Mouse (Mus musculus): ENCODE data around the gene Plekhg1. TPM values are rescaled to one million over a fixed set of nuclear protein-coding genes. Genes with fewer than 3 reads are reported as not detected.
A peak's percentile ranks its signal among the peaks of the same experiment; 100 is the strongest.

The Plekhg1 gene
- polyA plus RNA-seq, 1 experiment from 2014 or later, result 16.2 TPM

DNA sequence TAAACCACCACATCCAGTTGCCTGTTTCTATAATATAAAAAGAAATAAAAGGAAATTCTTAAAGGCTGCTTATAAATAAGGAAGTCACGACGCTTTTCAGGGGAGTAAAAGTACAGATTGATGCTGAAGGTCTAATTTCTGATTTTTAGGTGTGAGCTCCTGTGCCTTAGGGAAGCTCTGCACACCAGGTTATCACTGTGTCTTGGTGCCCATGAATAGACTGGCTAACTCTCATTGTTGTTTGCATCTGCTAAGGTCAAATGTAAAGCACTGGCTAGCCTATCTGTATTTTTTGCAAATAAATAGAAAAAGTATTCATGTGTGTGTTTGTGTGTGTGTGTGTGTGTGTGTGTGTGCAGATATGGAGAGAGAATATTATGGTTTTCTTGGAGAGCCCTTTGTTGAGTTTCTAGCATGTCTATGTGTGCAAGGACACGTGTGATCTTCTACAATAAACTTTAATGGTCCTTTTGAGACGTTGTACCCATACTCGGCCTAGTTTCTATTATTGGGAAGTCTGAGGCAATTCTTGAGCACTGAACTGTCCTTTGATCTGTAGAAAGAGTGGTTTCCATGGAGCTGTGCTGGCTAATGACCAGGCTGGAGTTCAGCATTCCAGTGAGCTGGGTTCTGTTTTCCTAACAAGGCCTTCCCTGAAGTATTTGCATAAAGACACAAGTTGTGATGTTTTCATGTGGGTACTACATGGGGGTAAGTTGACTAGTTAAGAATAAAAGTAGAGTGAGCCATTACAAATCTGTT, 79.0 kb downstream of the Plekhg1 start:
- Histone ChIP-seq H3K27ac (replicated peaks; ENCODE audit: low read depth, low read length) (no peak overlapping the region), H3K4me1 (ENCODE audit: control insufficient read depth, insufficient read depth, low read length) (no peaks in the 10 kb centered on the region), H3K36me3 (replicated peaks; ENCODE audit: control insufficient read depth, insufficient read depth, low read depth, low read length) (no peaks in the 10 kb centered on the region), H3K9me3 (replicated peaks; ENCODE audit: control insufficient read depth, low read length) (no peaks in the 10 kb centered on the region), H3K27me3 (ENCODE audit: control insufficient read depth, insufficient read depth, low read length) (no peaks in the 10 kb centered on the region), H3K4me2 (ENCODE audit: low read depth, low read length) (no peak overlapping the region), H3K9ac (replicated peaks; ENCODE audit: low read length) (no peak overlapping the region), H3K4me3 (ENCODE audit: low read depth, low read length) (no peak overlapping the region)
- DNase-seq (ENCODE audit: low spot score) (no peak), ATAC-seq (replicated peaks; ENCODE audit: insufficient number of reproducible peaks, low FRiP score, low TSS enrichment, low read depth) (no peak)
- WGBS, result 71% methylated on average over 5 of the region's 5 CpGs

DNA sequence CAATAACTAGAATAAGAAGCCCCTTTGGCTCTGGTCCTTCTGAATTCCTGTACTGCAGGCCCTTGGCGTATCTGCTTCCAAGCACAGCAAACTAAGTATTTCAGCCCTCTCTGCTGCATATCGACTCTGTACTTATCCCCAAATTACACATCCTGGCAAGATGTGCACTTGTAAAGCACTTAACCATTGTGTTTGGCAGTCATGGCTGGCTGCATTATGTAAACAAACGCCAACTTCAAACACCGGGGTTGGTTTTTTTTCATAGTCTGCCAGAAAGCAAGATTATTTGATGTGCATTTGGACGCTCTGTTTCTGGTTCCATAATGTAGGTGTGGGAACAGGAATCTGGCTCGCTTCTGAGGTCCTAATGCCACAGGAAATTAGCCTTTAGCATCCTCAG, 83.7 kb downstream of the Plekhg1 start:
- WGBS, result 70% methylated on average over 6 of the region's 6 CpGs

DNA sequence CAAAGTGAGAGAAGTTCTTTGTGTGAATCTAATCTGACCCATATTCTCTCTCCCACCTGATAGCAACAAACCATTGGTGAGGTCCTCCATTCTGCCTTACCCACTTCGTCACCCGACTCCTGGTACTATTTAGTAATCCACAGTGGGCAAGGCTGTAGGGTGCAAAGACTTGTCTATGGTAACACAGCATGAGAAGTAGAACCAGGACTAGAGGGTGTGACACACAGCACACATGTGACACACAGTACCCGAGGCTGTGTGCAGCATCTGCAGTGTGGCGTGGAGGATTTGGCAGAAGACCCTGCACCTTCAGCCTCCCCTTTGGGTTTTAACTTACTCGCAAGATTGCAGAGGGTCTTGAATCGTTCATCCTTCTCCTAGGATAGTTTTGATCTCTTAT, 85.9 kb downstream of the Plekhg1 start:
- Histone ChIP-seq H3K4me2 (ENCODE audit: low read depth, low read length) (no peak overlapping the region), H3K27ac (replicated peaks; ENCODE audit: low read depth, low read length) (no peak overlapping the region), H3K9ac (replicated peaks; ENCODE audit: low read length) (no peak overlapping the region), H3K4me3 (ENCODE audit: low read depth, low read length) (no peak overlapping the region), H3K27me3 (ENCODE audit: control insufficient read depth, insufficient read depth, low read length) (no peaks in the 10 kb centered on the region), H3K36me3 (replicated peaks; ENCODE audit: control insufficient read depth, insufficient read depth, low read depth, low read length) (no peaks in the 10 kb centered on the region), H3K4me1 (ENCODE audit: control insufficient read depth, insufficient read depth, low read length) (no peaks in the 10 kb centered on the region), H3K9me3 (replicated peaks; ENCODE audit: control insufficient read depth, low read length) (no peaks in the 10 kb centered on the region)
- ATAC-seq (replicated peaks; ENCODE audit: insufficient number of reproducible peaks, low FRiP score, low TSS enrichment, low read depth) (no peak), DNase-seq (ENCODE audit: low spot score) (no peak)
- WGBS, result 92% methylated on average over 6 of the region's 6 CpGs

More for the DNA sequence above, 83.7 kb downstream of the Plekhg1 start:
- Histone ChIP-seq H3K9me3 (replicated peaks; ENCODE audit: control insufficient read depth, low read length) (no peaks in the 10 kb centered on the region), H3K4me1 (ENCODE audit: control insufficient read depth, insufficient read depth, low read length) (no peaks in the 10 kb centered on the region), H3K27ac (replicated peaks; ENCODE audit: low read depth, low read length) (no peak overlapping the region), H3K4me2 (ENCODE audit: low read depth, low read length) (no peak overlapping the region), H3K36me3 (replicated peaks; ENCODE audit: control insufficient read depth, insufficient read depth, low read depth, low read length) (no peaks in the 10 kb centered on the region), H3K27me3 (ENCODE audit: control insufficient read depth, insufficient read depth, low read length) (no peaks in the 10 kb centered on the region), H3K9ac (replicated peaks; ENCODE audit: low read length) (no peak overlapping the region), H3K4me3 (ENCODE audit: low read depth, low read length) (no peak overlapping the region)
- DNase-seq (ENCODE audit: low spot score) (no peak), ATAC-seq (replicated peaks; ENCODE audit: insufficient number of reproducible peaks, low FRiP score, low TSS enrichment, low read depth) (no peak)

DNA sequence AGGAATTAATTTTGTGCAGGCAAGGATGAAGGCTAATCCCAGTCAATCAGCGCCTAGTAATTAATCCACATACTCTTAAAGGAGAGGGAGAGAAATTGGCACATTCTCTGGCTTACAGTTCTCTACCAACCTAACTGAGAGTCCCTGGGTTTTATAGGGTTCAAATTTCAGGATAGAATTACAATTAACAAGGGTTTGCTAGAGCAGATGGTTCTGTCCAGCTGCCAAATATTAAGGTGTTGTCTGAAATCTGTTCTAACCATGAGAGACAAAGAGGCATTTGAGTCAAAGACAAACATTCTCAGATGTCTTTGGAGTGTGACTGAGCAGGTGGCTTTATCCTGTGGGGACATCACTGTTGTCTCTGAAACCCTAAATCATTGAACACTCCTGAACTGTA, 87.2 kb downstream of the Plekhg1 start:
- ATAC-seq (replicated peaks; ENCODE audit: insufficient number of reproducible peaks, low FRiP score, low TSS enrichment, low read depth), result no peak
- H3K36me3 ChIP-seq (replicated peaks; ENCODE audit: control insufficient read depth, insufficient read depth, low read depth, low read length), result no peaks in the 10 kb centered on the region
- no peaks in the 10 kb centered on the region for H3K9me3 ChIP-seq (replicated peaks; ENCODE audit: control insufficient read depth, low read length)
- no peak overlapping the region for H3K27ac ChIP-seq (replicated peaks; ENCODE audit: low read depth, low read length)
- H3K27me3 ChIP-seq (ENCODE audit: control insufficient read depth, insufficient read depth, low read length), result no peaks in the 10 kb centered on the region
- DNase-seq (ENCODE audit: low spot score), result peak; percentile 55
- no peak overlapping the region for H3K4me3 ChIP-seq (ENCODE audit: low read depth, low read length)
- no peaks in the 10 kb centered on the region for H3K4me1 ChIP-seq (ENCODE audit: control insufficient read depth, insufficient read depth, low read length)
- no peak overlapping the region for H3K9ac ChIP-seq (replicated peaks; ENCODE audit: low read length)
- no peak overlapping the region for H3K4me2 ChIP-seq (ENCODE audit: low read depth, low read length)
- WGBS, result 47% methylated on average over 1 of the region's 1 CpGs

DNA sequence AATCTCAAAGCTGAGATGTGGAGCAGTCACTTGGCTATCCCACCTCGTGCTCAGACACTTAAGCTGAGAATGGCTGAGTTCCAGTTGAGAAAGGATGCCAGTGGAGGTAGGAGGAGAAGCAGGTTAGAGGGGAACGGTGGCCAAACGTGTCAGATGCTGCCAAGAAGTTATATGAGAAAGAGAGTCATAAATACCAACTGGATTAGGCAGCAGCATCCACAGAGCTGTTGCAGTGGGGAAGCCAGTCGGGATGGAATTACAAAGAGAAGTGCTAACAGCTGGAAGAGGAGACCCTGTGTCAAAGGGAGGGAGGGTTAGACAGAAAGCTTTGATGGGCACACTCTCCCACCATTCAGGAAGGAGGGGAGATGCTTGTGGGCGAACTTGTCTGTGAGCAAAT, 89.3 kb downstream of the Plekhg1 start:
- no peak overlapping the region for H3K27ac ChIP-seq (replicated peaks; ENCODE audit: low read depth, low read length)
- WGBS, result 50% methylated on average over 5 of the region's 5 CpGs
- no peak overlapping the region for H3K4me3 ChIP-seq (ENCODE audit: low read depth, low read length)
- peak; percentile 40 for DNase-seq (ENCODE audit: low spot score)
- no peaks in the 10 kb centered on the region for H3K4me1 ChIP-seq (ENCODE audit: control insufficient read depth, insufficient read depth, low read length)
- H3K9ac ChIP-seq (replicated peaks; ENCODE audit: low read length), result no peak overlapping the region
- no peak for ATAC-seq (replicated peaks; ENCODE audit: insufficient number of reproducible peaks, low FRiP score, low TSS enrichment, low read depth)
- H3K9me3 ChIP-seq (replicated peaks; ENCODE audit: control insufficient read depth, low read length), result no peaks in the 10 kb centered on the region
- H3K4me2 ChIP-seq (ENCODE audit: low read depth, low read length), result no peak overlapping the region
- no peaks in the 10 kb centered on the region for H3K27me3 ChIP-seq (ENCODE audit: control insufficient read depth, insufficient read depth, low read length)
- no peaks in the 10 kb centered on the region for H3K36me3 ChIP-seq (replicated peaks; ENCODE audit: control insufficient read depth, insufficient read depth, low read depth, low read length)

DNA sequence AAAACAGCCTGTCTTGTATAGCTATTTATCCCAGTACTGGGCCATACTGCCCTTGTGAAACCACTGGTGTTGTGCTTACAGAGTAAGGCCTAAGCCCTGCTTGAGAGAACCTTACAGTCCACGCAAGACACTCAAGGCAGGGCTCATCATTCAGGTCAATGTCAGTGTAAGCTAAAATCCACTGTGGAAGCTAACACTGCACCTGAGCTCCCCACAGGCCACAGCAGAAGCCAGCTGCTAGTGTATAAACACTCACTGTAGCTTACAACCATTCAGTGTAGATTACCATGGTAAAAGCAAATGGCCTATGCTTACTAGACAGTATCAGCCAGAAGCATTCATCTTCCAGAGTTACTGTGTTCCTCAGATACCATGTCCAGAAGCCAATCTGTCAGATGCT, 90.5 kb downstream of the Plekhg1 start:
- ATAC-seq (replicated peaks; ENCODE audit: insufficient number of reproducible peaks, low FRiP score, low TSS enrichment, low read depth), result no peak
- no peaks in the 10 kb centered on the region for H3K27me3 ChIP-seq (ENCODE audit: control insufficient read depth, insufficient read depth, low read length)
- no peak for DNase-seq (ENCODE audit: low spot score)
- no peak overlapping the region for H3K9ac ChIP-seq (replicated peaks; ENCODE audit: low read length)
- no peaks in the 10 kb centered on the region for H3K4me1 ChIP-seq (ENCODE audit: control insufficient read depth, insufficient read depth, low read length)
- H3K4me2 ChIP-seq (ENCODE audit: low read depth, low read length), result no peak overlapping the region
- H3K36me3 ChIP-seq (replicated peaks; ENCODE audit: control insufficient read depth, insufficient read depth, low read depth, low read length), result no peaks in the 10 kb centered on the region
- 86% methylated on average over 1 of the region's 1 CpGs for WGBS
- H3K9me3 ChIP-seq (replicated peaks; ENCODE audit: control insufficient read depth, low read length), result no peaks in the 10 kb centered on the region
- no peak overlapping the region for H3K27ac ChIP-seq (replicated peaks; ENCODE audit: low read depth, low read length)
- H3K4me3 ChIP-seq (ENCODE audit: low read depth, low read length), result no peak overlapping the region

DNA sequence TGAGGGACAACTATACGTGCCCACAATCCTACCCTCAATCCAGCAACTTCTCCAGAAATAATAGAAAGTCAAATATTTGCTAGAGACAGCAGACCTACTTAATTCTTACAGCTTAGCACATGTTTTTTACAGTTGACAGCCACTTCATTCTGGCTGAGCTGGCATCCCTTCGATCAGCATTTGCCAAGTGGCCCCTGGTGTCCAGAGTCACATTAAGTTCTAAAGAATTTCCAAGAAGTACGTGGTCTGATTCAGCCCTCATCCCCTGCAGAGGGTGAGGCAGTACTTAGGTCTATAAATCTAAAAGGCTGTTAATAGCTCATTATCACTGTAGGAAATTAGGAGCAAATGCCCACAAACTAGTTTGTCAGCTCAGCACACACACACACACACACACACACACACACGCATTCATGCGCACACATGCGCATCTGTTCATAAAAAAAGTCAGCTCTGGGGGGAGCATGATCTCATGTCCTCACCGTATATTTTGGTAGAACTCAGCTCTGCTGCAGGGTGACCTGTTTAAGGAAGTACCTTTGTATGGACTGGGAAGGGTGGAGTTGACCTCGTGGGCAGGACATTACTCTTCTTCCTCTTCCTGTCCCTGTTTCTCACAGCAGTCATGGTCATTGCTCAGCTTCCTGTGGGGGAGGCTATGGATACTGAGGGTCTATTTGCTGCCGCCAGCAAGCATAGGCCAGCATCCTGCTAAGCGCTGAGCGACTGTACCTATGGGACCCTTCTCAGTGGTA, 91.6 kb downstream of the Plekhg1 start:
- Histone ChIP-seq H3K9me3 (replicated peaks; ENCODE audit: control insufficient read depth, low read length) (no peaks in the 10 kb centered on the region), H3K9ac (replicated peaks; ENCODE audit: low read length) (no peak overlapping the region), H3K27me3 (ENCODE audit: control insufficient read depth, insufficient read depth, low read length) (no peaks in the 10 kb centered on the region), H3K27ac (replicated peaks; ENCODE audit: low read depth, low read length) (no peak overlapping the region), H3K4me1 (ENCODE audit: control insufficient read depth, insufficient read depth, low read length) (no peaks in the 10 kb centered on the region), H3K4me3 (ENCODE audit: low read depth, low read length) (no peak overlapping the region), H3K36me3 (replicated peaks; ENCODE audit: control insufficient read depth, insufficient read depth, low read depth, low read length) (no peaks in the 10 kb centered on the region), H3K4me2 (ENCODE audit: low read depth, low read length) (no peak overlapping the region)
- ATAC-seq (replicated peaks; ENCODE audit: insufficient number of reproducible peaks, low FRiP score, low TSS enrichment, low read depth) (no peak), DNase-seq (ENCODE audit: low spot score) (no peak)
- WGBS, result 88% methylated on average over 11 of the region's 11 CpGs

DNA sequence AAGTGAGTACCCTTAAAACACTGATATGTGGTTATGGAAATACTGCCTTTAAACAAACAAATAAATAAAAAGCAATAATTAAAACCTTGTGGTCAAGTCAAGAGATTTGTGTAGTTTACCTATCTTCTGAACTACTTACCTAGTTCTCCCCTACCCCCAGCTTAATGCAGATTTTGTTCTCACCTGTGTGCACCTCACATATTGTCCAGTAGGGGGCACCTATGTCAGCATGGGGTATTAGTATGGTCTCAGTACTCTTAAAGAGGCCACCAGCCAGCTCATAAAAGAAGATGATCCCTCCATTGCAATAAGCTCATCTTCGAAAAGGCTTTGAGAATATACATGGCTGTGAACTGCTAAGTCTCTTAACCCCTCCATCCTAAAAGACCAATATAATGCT, 93.9 kb downstream of the Plekhg1 start:
- no peaks in the 10 kb centered on the region for H3K27me3 ChIP-seq (ENCODE audit: control insufficient read depth, insufficient read depth, low read length)
- H3K27ac ChIP-seq (replicated peaks; ENCODE audit: low read depth, low read length), result no peak overlapping the region
- H3K36me3 ChIP-seq (replicated peaks; ENCODE audit: control insufficient read depth, insufficient read depth, low read depth, low read length), result no peaks in the 10 kb centered on the region
- DNase-seq (ENCODE audit: low spot score), result no peak
- H3K9ac ChIP-seq (replicated peaks; ENCODE audit: low read length), result no peak overlapping the region
- no peaks in the 10 kb centered on the region for H3K4me1 ChIP-seq (ENCODE audit: control insufficient read depth, insufficient read depth, low read length)
- WGBS, result 100% methylated on average over 1 of the region's 1 CpGs
- no peak for ATAC-seq (replicated peaks; ENCODE audit: insufficient number of reproducible peaks, low FRiP score, low TSS enrichment, low read depth)
- no peak overlapping the region for H3K4me3 ChIP-seq (ENCODE audit: low read depth, low read length)
- H3K9me3 ChIP-seq (replicated peaks; ENCODE audit: control insufficient read depth, low read length), result no peaks in the 10 kb centered on the region
- no peak overlapping the region for H3K4me2 ChIP-seq (ENCODE audit: low read depth, low read length)

All from embryonic facial prominence, embryonic 11.5 days (tissue).